Mouse (Mus musculus) limb, embryonic 13.5 days (tissue): ENCODE measurements around the gene Zfp653. TPM values are rescaled to one million over a fixed set of nuclear protein-coding genes. Genes with fewer than 3 reads are reported as not detected.

Source experiments
- ATAC-seq: fragments of 200-750 bp; cut with Nextera tagmentation; 2 replicates; pipeline ENCODE4 v1.8.0; 2017; ENCODE audit warnings: low read depth, moderate number of reproducible peaks, moderate TSS enrichment; ENCODE audit not compliant: low FRiP score
- H3K27ac ChIP-seq: fragments of 300-500 bp; sonication (generic); 2 replicates; pipeline ENCODE4 v1.5.1; 2015; ENCODE audit warnings: inconsistent platforms, mild to moderate bottlenecking, moderate library complexity
- H3K27me3 ChIP-seq: fragments of 300-500 bp; sonication (generic); 2 replicates; pipeline ENCODE4 v1.6.1; 2015; ENCODE audit warnings: mild to moderate bottlenecking, inconsistent platforms
- H3K36me3 ChIP-seq: fragments of 300-500 bp; sonication (generic); 2 replicates; pipeline ENCODE4 v1.6.1; 2015; ENCODE audit warnings: inconsistent platforms, mild to moderate bottlenecking, moderate library complexity
- H3K4me1 ChIP-seq: fragments of 300-500 bp; sonication (generic); 2 replicates; pipeline ENCODE4 v1.6.1; 2015; ENCODE audit warnings: inconsistent platforms
- H3K4me2 ChIP-seq: fragments of 300-500 bp; sonication (generic); replicated peaks from 2 replicates; pipeline ENCODE4 v1.6.1; 2015; ENCODE audit warnings: inconsistent platforms, mild to moderate bottlenecking, moderate library complexity
- H3K4me3 ChIP-seq: fragments of 300-500 bp; sonication (generic); 2 replicates; pipeline ENCODE4 v1.5.1; 2015; ENCODE audit warnings: moderate library complexity, mild to moderate bottlenecking, inconsistent platforms
- H3K9ac ChIP-seq: fragments of 300-500 bp; sonication (generic); 2 replicates; pipeline ENCODE4 v1.6.1; 2015; ENCODE audit warnings: mild to moderate bottlenecking, inconsistent platforms
- H3K9me3 ChIP-seq: fragments of 300-500 bp; sonication (generic); 2 replicates; pipeline ENCODE4 v1.6.1; 2016; ENCODE audit warnings: inconsistent platforms
- WGBS: fragments of 180-500 bp; shearing (Covaris S2); methylation state at CpG from one replicate; pipeline ENCODE4 v1.1.7; 2015; 5-methylcytosine and 5-hydroxymethylcytosine counted together
- polyA plus RNA-seq: library from polyadenylated mRNA; unstranded; fragments of >200 nt; fragmentation: Nextera tagmentation; extraction: Ambion mirVana; gene quantifications from 2 replicates; pipeline ENCODE4 v1.2.1, GENCODE M21; 2015

The Zfp653 gene
- polyA plus RNA-seq, 1 experiment from 2014 or later, result 11.6 TPM

- H3K36me3 ChIP-seq, result peaks cover 69% of the 10 kb centered on the region
- WGBS, result 95% methylated on average over 11 of the region's 11 CpGs
Observed at GRCm38 (mm10) chr9:22065642-22066041, 5.5 kb downstream of the Zfp653 start.

DNA sequence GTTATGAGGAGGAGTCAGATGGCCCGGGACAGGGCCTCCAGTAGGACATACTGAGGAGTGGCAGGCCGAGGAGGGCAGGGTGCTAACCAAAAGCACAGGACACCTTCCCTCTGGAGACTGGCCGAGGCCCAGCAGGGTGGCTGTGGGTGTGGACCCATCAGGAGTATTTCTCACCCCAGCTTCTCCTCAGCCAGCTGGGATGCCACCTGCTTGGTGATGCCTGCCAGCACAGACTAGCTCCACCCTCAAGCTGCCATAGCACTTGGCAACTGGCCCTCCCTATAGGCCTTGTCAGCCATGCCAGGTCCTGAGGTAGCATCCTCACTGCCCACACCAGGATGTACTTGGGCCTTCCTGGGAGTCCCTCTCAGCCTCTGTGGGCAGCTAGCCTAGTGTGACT lies 6.8 kb downstream of the Zfp653 start:
- peaks cover 77% of the 10 kb centered on the region for H3K36me3 ChIP-seq
- WGBS, result 81% methylated on average over 3 of the region's 3 CpGs
- no peaks in the 10 kb centered on the region for H3K27me3 ChIP-seq
- no peak for ATAC-seq
- H3K4me3 ChIP-seq, result no peak overlapping the region
- H3K4me2 ChIP-seq, result no peak overlapping the region
- no peaks in the 10 kb centered on the region for H3K4me1 ChIP-seq
- peaks cover 2% of the 10 kb centered on the region; the same call in 1 of the 2 replicates for H3K9me3 ChIP-seq
- no peak overlapping the region for H3K27ac ChIP-seq
- no peak overlapping the region for H3K9ac ChIP-seq

More at GRCm38 (mm10) chr9:22065642-22066041, 5.5 kb downstream of the Zfp653 start:
- Histone ChIP-seq H3K9me3 (no peaks in the 10 kb centered on the region), H3K4me1 (peaks cover 8% of the 10 kb centered on the region), H3K4me2 (no peak overlapping the region), H3K27me3 (no peaks in the 10 kb centered on the region), H3K27ac (no peak overlapping the region), H3K9ac (no peak overlapping the region), H3K4me3 (no peak overlapping the region)
- ATAC-seq, result no peak

DNA sequence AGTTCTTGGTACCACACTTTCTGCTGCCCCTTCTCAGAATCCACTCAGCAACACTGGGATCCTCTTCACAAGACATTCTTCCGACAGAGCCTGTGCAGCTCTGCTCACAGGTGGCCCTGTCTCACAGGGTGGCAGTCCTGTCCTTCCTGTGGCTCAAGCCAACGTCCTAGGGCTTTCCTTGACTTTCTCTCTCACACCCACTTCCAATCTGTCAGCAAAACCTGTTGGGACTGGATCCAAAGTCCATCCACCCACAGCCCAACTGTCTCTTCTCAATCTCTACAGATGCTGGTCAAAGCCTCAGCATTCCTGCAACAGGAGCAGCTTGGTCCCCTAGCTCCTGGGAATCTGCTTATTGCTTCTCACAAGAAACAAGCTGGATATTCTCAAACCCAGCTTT lies 9.8 kb downstream of the Zfp653 start:
- Histone ChIP-seq H3K9ac (no peak overlapping the region), H3K4me3 (no peak overlapping the region), H3K27ac (no peak overlapping the region), H3K27me3 (peaks cover 5% of the 10 kb centered on the region), H3K4me2 (no peak overlapping the region), H3K4me1 (no peaks in the 10 kb centered on the region), H3K9me3 (peaks cover 4% of the 10 kb centered on the region; the same call in 1 of the 2 replicates), H3K36me3 (peaks cover 85% of the 10 kb centered on the region)
- no peak for ATAC-seq
- 86% methylated on average over 2 of the region's 2 CpGs for WGBS

DNA sequence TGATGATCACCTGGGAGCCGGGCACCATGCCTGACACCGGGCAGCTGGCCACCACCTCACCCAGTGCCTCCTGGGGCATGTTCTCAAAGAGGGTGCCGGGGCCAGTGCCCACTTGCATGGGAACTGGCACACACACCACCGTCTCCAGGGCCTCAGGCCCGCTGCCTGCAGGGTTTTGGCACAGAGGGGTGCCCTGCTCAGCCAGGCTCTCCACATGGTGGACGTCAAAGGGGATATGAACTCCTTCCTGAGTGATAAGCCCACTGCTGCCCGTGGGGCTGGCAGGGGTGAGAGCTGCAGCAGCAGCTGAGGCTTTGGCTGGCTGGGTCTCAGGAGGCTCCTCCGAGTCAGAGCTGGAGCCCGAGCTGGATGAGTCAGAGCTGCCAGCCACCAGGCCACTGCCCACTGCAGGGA lies 13.2 kb downstream of the Zfp653 start:
- Histone ChIP-seq H3K9me3 (peaks cover 4% of the 10 kb centered on the region), H3K36me3 (peaks cover 55% of the 10 kb centered on the region), H3K4me1 (peaks cover 7% of the 10 kb centered on the region), H3K27me3 (peaks cover 37% of the 10 kb centered on the region), H3K4me2 (no peak overlapping the region), H3K4me3 (no peak overlapping the region), H3K9ac (no peak overlapping the region), H3K27ac (no peak overlapping the region)
- 91% methylated on average over 9 of the region's 9 CpGs for WGBS
- no peak for ATAC-seq

DNA sequence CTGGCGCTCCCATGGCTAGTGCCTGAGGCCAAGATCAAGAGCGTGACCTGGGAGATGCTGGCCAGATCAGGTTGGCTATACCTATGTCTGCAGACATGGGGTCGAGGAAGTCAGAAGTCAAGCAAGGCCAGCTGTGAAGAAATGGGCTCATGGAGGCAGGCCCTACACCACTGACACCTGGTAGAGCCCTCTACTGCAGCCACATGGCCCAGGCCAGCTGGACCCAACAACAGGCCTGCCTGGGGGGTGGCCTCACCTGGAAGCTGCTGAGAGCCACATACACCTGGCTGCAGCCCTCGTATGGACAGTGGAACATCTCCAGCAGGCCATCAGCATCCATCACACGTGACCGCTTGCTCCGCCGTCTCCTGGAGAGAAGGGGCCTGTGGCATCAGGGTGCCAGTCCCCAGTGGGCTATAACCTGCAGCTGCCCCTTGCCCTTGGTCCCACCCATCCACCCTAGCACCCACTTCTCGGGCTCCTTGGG lies 14.1 kb downstream of the Zfp653 start:
- peaks cover 47% of the 10 kb centered on the region for H3K36me3 ChIP-seq
- H3K4me1 ChIP-seq, result peaks cover 8% of the 10 kb centered on the region
- peaks cover 4% of the 10 kb centered on the region for H3K9me3 ChIP-seq
- no peak overlapping the region for H3K9ac ChIP-seq
- ATAC-seq, result no peak
- H3K27me3 ChIP-seq, result peaks cover 47% of the 10 kb centered on the region
- 92% methylated on average over 9 of the region's 9 CpGs for WGBS
- H3K27ac ChIP-seq, result no peak overlapping the region
- no peak overlapping the region for H3K4me3 ChIP-seq
- H3K4me2 ChIP-seq, result no peak overlapping the region

- WGBS, result 71% methylated on average over 9 of the region's 9 CpGs
- peaks cover 14% of the 10 kb centered on the region for H3K4me1 ChIP-seq
- no peak overlapping the region for H3K4me3 ChIP-seq
- H3K9me3 ChIP-seq, result peaks cover 4% of the 10 kb centered on the region
- no peak overlapping the region for H3K27ac ChIP-seq
- no peak for ATAC-seq
- H3K9ac ChIP-seq, result no peak overlapping the region
- H3K27me3 ChIP-seq, result peaks cover 53% of the 10 kb centered on the region
- H3K36me3 ChIP-seq, result peaks cover 40% of the 10 kb centered on the region
- H3K4me2 ChIP-seq, result no peak overlapping the region
Observed at GRCm38 (mm10) chr9:22056303-22056910, 14.8 kb downstream of the Zfp653 start.

DNA sequence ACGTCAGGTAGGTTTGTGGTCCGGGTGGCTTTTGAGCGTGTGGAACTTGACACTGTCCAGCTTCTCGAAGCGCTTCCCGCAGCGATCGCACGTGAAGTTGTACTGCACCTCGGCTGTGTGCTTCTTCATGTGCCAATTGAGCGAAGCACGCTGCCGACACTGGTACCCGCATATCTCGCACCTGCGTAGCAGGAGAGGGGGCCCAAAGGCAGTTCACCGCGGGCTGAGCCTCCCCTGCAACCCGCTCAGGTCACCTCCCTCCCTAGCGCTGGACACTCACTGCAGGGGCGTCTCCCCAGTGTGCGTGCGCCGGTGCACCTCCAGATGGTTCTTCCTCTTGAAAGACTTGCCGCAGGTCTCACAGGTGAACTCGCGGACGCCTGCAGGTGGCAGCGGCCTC lies 15.5 kb downstream of the Zfp653 start:
- Histone ChIP-seq H3K9ac (no peak overlapping the region), H3K4me2 (no peak overlapping the region), H3K27ac (no peak overlapping the region), H3K27me3 (peaks cover 60% of the 10 kb centered on the region), H3K4me1 (peaks cover 21% of the 10 kb centered on the region), H3K4me3 (no peak overlapping the region), H3K36me3 (peaks cover 33% of the 10 kb centered on the region), H3K9me3 (peaks cover 4% of the 10 kb centered on the region)
- no peak for ATAC-seq
- WGBS, result 34% methylated on average over 29 of the region's 29 CpGs

GRCm38 (mm10) chr9:22054411-22055076 lies 16.6 kb downstream of the Zfp653 start:
- H3K27ac ChIP-seq, result no peak overlapping the region
- ATAC-seq, result no peak
- H3K9ac ChIP-seq, result no peak overlapping the region
- peak overlapping the region; percentile 8; the same call in 1 of the 2 replicates for H3K4me3 ChIP-seq
- H3K27me3 ChIP-seq, result peaks cover 72% of the 10 kb centered on the region
- 2% methylated on average over 32 of the region's 32 CpGs for WGBS
- peaks cover 27% of the 10 kb centered on the region for H3K36me3 ChIP-seq
- peaks cover 26% of the 10 kb centered on the region for H3K4me1 ChIP-seq
- H3K4me2 ChIP-seq, result peak overlapping the region; percentile 35
- H3K9me3 ChIP-seq, result peaks cover 4% of the 10 kb centered on the region

DNA sequence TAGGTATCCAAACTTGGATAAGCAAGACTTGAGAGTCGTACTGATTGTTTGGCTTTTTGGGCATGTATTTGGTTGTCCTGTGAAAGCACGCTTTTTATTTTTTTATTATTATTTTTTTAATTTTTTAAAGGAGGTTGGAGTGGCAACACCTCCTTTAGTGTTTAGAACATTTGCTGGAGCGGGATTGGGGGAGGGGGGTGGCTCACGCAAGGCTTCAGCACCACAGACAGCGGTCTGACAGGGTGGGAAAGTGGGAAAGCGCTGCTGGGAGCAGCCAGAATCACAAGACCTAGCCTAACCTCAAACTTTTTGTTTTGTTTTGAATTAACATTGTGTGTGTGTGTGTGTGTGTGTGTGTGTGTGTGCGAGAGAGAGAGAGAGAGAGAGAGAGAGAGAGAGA lies 17.5 kb downstream of the Zfp653 start:
- WGBS, result 33% methylated on average over 6 of the region's 7 CpGs
- H3K27me3 ChIP-seq, result peaks cover 81% of the 10 kb centered on the region

GRCm38 (mm10) chr9:22051958-22052254 lies 19.3 kb downstream of the Zfp653 start, which contains the start of gene Elavl3:
TSS of gene Elavl3 (minus strand) at chr9:22052023.
- H3K27ac ChIP-seq, result no peak within 1 kb of the TSS

More for the DNA sequence above, 17.5 kb downstream of the Zfp653 start:
- Histone ChIP-seq H3K4me2 (no peak overlapping the region), H3K36me3 (peaks cover 19% of the 10 kb centered on the region), H3K9me3 (no peaks in the 10 kb centered on the region; the same call in 1 of the 2 replicates), H3K9ac (no peak overlapping the region), H3K27ac (no peak overlapping the region), H3K4me3 (no peak overlapping the region), H3K4me1 (peaks cover 26% of the 10 kb centered on the region)
- ATAC-seq, result no peak

GRCm38 (mm10) chr9:22051161-22051957 lies 19.8 kb downstream of the Zfp653 start:
- Histone ChIP-seq H3K4me2 (peak overlapping the region; percentile 68), H3K27me3 (peaks cover 91% of the 10 kb centered on the region), H3K9ac (no peak overlapping the region), H3K36me3 (no peaks in the 10 kb centered on the region), H3K4me1 (peaks cover 26% of the 10 kb centered on the region), H3K9me3 (no peaks in the 10 kb centered on the region; the same call in 1 of the 2 replicates), H3K4me3 (peak overlapping the region; percentile 39), H3K27ac (no peak overlapping the region)
- WGBS, result 1% methylated on average over 65 of the region's 67 CpGs
- no peak for ATAC-seq

More at GRCm38 (mm10) chr9:22051958-22052254, 19.3 kb downstream of the Zfp653 start, which contains the start of gene Elavl3:
- peaks cover 26% of the 10 kb centered on the region for H3K4me1 ChIP-seq
- H3K9ac ChIP-seq, result no peak within 1 kb of the TSS
- H3K27me3 ChIP-seq, result peaks cover 95% of the 10 kb centered on the region
- H3K4me3 ChIP-seq, result peak within 1 kb of the TSS; percentile 39
- peaks cover 3% of the 10 kb centered on the region for H3K36me3 ChIP-seq
- 2% methylated on average over 16 of the region's 28 CpGs for WGBS
- ATAC-seq, result no peak
- no peaks in the 10 kb centered on the region; the same call in 1 of the 2 replicates for H3K9me3 ChIP-seq
- peak within 1 kb of the TSS; percentile 68 for H3K4me2 ChIP-seq
